Mouse (Mus musculus) liver (tissue): ENCODE measurements around the gene Slc27a1.

Experiments
- DNase-seq: peaks from one replicate; pipeline ENCODE4 v3.0.0-alpha.2; 2020; ENCODE audit warnings: mixed read lengths

The Slc27a1 gene

DNA sequence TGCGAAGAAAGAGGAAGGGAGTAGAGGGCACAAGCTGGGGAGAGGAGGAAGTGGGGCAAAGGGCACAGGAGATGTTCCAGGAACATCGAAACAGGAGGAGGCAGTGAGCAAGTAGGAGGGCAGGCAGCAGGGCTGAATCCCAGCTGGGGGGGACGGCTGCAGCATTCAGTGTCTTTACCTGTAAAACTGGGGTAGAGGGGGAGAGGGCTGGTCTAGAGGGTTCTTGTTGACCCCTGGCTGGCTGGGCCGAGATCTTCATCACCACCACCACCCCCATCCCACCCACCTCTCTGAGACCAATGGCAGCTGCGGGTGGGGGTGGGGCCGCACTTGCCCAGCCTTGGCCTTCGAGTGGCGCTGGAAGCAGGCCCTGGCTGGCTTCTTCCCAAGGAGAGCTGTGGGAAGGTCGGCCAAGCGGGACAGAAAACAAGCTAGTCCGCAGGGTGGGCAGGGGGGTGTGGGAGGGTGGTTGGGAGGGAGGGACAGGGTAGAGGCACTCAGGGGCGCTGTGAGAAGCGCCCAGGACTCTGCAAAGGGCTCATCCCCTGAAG, at the start of gene Slc27a1:
Slc27a1 (plus strand) TSS at position 496 of the 551 bp plus-strand sequence.
- no peak for DNase-seq

DNA sequence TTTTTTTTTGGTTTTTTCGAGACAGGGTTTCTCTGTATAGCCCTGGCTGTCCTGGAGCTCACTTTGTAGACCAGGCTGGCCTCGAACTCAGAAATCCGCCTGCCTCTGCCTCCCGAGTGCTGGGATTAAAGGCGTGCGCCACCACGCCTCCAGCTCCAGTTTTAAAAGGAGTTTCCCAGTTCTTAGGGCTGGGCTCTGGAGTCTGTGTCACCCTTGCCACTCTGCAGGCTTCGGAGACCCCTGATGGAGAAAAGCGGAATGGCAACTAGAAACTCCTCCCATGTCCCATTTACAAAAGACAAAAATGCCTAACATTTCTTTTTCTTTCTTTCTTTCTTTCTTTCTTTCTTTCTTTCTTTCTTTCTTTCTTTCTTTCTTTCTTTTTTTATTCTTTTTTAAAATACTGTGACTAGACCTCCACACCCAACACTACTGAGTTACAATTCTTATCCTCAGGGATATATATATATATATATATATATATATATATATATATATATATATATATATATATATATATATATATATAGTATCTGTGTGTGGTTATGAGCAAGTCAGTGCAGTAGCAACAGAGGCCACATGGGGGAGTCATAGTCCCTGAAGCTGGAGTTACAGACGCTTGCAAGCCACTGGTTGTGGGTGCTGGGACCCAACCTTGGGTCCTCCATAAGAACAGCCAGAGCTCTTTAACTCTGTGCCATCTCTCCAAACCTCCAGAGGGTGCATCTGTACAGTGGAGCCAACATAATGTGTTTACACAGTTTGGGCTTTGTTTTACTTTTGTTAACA, 49.5 kb upstream of the Slc27a1 start:
- DNase-seq, result peak; percentile 66

DNA sequence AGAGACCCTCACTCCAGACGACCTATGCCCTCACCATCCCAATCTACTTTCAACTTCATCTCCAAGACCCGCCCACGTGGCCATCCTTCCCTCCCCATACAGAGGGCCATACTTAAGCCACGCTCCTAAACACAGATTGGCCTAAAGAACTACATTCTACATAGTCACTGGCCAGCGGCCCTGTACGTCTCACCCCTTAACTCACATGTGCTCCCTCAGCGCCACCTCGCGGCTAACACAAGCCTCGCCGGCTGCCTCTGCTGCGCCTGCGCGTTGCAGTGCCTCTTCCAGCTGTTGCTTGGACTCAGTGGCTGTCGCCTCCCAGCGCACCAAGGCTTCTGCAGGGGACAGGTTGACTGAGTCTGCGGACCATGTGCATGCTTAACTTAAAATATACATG, 47.0 kb upstream of the Slc27a1 start:
- peak; percentile 91 for DNase-seq

DNA sequence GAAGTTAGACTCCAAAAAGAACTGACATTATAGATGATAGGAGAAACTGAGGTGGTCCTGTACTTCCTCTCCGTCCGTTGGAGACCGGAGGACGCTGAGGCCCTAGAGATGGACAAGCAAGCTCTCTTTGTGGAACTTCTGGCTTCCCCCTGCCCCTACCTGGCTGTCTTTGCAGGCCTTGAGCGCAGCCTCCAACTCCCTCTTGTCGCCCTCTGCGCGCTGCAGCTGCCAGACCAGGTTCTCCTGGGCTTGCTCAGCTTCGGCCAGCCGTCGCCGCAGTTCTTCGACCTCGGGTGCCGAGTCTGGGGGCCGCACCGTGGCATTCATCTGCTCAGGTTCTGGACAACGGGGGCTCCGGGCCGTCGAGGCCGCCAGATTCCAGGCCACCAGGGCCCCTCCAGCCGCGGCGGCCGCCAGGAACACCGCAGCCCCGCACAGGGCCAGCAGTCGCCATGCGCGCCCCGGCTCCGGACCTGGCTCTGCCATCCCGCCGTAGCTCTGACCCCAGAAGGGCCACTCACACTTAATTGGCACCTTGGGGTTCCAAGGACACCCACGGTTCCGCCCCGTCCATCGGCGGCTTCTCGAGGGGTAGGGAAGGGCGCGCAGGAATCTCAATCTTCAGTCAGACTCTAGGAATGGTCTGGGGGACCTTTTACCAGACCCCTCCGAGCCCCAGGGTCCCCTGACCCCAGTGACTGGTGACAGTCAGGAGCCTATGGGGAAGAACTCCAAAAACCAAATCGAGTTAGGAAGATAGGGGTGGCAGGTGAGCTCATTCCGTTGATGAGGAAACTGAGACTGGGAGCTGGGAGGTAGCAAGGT, 43.2 kb upstream of the Slc27a1 start, which contains the start of gene Ccdc194:
Ccdc194 (minus strand) TSS at position 486 of the 825 bp plus-strand sequence.
- no peak for DNase-seq

DNA sequence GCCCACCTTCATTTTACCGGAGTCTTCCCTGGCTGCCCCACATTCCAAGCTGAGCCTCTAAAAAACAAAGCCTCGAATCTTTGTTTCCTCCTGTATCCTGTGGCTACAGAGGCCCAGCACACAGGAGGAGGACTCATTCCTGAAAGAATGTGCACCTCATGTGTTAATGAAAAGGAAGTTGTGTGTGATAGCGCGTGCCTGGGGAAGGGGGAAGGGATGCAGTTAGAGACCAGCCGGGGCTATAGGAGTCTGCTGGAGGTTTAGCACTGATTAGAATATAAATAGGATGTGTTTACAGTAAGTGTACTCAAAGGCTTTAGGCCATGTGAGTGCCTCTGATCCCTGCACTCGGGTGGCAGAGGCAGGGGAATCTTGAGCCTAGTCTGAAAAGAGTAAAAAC, 42.4 kb upstream of the Slc27a1 start:
- no peak for DNase-seq

DNA sequence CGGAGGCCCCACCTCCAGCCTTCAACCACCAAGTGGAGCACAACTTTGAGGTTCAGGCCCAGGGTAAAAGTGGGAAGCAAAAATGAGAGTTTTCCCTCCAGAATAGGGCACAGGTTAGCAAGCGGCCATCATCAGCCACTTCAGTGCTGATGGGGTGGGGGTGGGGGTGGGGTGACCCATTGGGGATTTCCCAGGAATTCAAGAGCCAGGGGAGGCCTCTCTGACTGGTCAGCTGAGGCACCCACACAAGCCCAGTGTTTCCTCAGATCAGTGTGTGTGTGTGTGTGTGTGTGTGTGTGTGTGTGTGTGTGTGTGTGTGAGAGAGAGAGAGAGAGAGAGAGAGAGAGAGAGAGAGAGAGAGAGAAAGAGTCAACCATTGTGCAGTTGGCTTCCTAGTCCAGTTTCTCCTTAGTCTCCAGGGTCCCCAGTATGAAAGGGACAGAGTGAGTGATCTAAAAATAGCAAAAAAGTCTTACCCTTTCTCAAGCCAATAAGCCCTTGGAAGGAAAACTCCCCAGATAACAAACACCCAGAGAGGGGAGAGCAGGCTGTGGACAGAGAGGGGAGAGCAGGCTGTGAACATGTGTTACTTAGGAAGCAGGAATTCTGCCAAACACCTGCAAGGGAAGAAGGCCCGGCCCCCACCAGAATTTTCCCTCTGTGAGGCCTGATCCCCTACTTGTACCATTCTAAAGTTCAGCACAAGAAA, 41.4 kb upstream of the Slc27a1 start:
- DNase-seq, result no peak

DNA sequence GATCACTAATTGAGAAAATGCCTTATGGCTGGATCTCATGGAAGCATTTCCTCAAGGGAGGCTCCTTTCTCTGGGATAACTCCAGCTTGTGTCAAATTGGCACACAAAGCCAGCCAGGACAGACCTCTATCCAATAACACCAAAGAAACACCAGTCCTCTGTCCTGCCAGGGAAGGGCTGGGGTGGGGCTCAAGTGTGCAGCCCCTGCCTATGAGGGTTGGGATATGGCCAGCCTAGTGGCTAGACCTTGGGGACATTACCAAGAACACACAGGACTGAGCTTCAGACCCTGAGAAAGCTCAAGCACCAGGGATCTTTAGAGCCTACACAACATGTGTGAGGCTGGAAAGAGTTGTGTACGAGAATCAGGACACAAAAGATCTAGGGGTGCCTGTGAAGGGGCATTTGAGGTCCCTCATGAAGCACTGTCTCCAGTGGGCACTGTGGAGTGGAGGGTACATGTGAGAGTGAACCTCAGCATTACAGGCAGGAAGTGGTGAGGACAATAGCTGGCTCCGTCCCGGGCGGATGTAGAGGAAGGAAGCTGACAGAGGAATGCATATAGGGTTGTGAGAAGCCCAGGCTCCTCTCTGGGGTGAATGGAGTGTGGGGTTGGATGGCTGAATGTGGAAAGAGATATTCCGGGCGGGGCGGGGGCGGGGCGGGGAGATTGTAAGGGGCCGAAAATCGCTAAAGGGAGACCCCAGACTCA, 40.2 kb upstream of the Slc27a1 start:
- peak; percentile 30 for DNase-seq

DNA sequence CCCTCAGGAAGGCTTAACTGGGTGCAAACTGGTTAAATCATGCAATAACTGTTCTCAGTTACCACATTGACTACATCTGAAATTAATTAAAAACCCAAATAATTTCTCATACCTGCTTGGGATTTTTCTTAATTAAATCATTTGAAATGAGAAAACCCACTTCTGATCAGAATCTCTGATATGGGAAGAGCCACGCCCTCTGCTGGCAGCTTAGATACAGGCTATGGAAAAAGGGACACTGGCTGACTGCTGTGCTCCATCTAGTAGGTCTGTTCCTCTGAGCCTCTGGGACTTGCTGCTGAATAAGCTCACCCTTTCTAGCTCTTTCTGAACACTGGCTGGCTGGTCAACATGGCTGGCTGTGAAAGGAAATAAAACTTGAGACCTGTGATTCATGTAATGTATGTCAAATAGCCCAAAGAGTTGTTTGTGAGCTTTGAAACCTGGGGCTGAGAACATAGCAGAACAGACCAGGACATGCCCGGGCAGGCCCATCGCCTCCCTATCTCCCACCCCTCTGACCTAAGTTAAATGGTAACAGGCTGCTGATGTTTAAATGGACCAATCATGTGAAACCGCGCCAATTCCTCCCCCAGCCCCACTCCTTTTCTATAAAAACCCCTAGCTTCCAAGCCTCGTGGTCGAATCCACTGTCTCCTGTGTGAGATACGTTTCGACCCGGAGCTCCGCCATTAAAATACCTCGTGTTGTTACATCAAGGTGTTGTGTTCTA, 37.8 kb upstream of the Slc27a1 start:
- peak; percentile 42 for DNase-seq

DNA sequence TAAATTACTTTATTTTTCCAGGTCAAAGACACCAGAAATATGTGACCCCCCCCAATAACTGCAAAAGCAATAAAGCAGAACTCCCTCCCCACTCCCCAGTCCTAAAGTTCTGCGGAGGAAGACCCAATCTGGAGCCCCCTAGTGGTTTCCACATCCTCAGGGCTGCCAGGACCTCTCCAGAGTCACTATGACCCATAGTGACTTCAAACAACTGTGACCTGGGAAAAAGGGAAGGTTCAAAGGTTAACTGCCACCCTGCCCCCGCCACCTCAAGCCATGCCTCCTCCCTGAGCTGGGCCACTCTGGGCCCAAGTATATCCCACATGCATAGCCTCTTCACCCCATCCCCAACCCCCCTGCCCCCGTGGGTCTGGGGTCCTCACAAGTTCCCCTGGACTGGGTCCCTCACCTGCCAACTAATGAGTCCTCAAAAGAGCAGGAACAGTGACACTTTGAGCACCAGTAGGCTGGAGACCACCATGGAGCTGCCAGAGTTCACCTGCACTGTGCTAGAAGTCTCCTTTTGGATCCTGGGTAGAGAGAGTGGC, 34.3 kb upstream of the Slc27a1 start:
- DNase-seq, result no peak

DNA sequence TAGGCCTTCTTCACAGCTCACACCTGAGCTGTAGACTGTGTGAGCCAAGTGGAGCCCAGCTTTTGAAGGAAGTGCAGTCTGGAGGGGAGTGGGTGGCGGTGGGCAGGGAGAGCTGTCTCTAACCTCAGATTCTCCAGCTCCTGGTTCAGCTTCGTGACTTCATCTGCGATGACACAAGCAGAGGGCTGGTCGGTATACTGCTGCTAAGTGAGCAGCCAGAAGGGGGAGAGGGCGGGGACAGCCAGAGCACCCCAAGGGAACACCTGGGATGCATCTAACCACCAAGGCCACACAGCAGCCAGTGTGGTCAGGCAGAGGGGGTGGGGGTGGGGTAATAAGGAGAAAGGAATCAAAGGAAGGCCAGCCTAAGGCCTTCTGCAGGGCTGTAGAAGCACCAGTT, 33.0 kb upstream of the Slc27a1 start:
- DNase-seq, result no peak

DNA sequence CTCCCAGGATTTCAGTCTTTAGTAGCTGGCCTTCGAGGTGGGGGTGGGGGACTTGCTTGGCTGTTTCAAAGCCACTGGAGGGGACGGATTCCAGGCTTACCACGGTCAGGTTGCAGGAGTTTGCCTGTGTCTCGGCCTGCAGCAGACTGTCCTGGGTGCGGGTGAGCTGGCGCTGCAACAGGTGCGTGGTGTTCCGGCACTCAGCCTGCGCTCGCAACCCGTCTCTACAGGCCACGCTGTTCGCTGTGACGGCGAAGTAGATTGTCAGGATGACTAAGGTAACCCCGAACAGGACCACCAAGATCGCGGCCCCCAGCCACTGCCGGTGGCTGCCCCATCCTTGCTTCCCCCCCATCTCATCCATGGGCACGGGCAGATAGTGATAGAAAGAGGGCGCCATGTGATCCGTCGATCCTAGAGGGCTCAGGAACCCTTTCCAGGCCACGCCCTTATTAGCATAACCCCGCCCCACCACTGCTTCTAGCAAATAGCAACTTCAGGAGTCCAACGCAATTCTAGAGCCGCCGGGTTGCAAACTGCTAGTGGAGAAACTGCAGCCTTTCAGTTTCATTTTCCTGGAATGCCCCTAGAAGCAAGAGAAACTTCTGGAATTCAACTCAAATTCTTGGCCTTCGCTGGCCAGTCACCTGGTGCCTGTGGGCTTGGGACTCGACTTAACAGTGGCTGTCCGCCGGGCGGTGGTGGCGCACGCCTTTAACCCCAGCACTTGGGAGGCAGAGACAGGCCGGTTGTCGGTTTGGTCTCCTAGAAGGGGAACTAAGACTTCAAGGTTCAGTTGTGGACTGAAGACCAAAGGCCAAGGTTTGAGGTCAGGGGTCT, 31.4 kb upstream of the Slc27a1 start, which contains the start of gene Bst2:
Bst2 (minus strand) TSS at position 429 of the 840 bp plus-strand sequence.
- DNase-seq, result peak; percentile 95

DNA sequence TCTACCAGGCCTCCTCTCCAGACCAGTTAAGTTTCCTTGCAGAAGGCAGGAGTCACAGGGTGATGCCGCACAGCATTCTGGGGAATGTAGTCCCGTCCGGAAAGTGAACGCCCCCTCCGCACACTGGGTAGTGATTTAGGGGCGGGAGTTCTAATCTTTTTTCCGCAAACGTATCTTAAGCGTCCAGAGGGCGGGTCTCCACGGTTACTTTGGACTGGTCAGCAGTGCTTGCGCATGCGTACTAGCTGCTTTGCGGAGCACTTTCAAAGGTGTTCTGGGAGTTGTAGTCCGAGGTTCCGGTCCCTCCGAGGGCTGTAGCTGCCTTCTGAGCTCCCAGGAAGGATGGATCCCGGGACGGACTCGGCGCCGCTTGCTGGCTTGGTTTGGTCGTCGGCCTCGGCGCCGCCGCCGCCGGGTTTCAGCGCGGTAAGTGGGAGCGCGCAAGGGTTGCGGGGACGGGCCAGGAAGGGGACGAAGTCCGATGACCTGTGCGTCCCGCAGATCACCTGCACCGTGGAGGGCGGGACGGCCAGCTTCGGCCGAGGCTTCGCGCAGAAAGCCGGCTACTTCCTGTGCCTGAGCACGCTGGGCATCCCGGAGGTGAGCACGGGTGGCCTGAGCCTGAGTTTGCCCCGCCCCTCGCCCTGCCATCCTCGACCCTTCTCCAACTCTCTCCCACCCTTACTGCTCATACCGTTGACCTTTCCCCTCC, 25.9 kb upstream of the Slc27a1 start, which contains the start of gene Mvb12a:
Mvb12a (plus strand) TSS at position 291 of the 712 bp plus-strand sequence.
- peak; percentile 96 for DNase-seq

DNA sequence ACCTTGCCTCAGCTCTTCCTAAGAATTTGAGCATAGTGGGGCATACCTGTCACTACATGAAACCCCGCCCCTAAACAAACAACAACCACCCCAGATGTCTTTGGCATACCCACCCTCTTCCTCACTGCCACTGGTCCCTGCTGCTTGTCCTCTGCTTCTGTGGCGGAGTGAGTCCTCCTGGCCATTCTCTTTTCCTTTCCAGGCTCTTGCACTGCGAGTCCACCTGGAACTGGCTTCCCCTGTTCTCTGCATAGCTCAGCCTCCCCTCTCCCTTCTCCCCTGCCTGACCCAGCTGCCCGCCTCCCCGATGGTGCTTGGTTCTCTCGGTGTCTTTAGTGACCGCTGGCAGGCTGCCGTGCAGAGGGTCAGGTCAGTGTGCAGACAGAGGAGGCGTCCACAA, 24.9 kb upstream of the Slc27a1 start:
- no peak for DNase-seq

DNA sequence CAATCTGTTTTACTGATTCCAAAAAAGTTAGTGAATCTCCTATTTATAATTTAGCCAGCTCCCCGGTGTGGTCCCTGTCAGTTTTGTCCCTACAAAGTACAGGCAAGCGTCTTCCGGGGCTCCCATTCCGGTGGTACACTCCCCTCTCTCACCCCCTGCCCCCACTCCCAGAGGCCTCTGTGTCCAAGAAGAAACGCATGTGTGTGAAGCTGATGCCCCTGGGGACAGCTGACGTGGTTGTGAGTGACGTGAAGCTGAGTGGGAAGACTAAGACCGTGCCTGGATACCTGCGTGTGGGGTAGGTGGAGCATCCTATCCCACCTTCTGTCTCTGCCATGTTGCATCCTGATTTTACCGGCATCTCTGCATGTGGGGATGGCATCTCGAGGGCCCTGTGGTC, 23.6 kb upstream of the Slc27a1 start:
- no peak for DNase-seq

DNA sequence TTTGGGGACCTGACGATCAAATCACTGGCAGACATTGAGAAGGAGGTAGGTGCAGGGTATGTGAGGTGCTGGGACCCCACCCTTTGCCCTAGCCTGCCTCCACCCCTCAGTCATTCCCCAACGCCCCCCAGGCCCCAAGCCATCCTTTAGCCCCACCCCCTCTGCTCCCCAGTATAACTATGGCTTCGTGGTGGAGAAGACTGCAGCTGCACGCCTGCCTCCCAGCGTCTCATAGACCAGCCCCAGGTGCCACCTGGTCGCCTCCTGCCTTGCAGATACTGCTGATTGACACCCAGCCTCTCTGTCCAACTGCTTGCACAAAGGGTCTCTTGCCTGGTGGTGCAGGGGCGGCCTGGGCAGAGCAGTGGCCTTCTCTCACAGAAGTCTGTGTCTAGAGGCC, 21.1 kb upstream of the Slc27a1 start:
- no peak for DNase-seq

DNA sequence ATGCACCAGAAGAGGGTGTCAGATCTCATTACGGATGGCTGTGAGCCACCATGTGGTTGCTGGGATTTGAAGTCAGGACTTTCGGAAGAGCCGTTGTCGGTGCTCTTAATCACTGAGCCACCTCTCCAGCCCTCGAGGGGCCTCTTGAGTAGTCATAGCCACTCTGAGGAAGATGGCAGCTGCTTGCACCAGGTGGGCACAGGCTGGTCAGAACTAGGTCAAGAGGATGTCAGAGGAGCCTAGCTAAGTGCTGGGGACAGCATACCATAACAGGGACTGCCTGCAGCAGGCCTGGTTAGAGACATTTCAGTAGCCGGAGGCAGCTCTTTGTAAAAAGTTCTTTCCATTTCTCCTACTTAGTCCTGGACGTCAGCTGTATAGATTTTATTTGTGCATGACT, 17.9 kb upstream of the Slc27a1 start:
- no peak for DNase-seq

DNA sequence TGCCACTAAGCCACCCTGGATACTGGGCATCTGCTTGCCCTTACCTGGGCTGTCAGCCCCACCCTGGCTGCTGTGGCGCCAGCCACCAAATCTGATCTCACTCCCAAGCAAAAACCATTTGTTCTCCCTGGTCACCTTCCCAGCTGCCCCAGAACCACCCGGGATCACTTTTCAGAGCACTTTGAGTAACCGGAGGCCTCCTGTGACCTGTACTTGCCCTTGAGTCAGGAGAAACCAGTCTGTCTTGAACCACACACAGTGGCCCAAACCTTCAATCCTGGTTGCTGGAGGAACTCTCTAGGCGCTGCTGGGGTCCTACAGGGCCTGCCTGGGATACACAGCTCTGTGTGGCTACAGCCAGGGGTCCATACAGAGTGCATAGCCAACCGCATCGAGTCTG, 15.9 kb upstream of the Slc27a1 start:
- no peak for DNase-seq

DNA sequence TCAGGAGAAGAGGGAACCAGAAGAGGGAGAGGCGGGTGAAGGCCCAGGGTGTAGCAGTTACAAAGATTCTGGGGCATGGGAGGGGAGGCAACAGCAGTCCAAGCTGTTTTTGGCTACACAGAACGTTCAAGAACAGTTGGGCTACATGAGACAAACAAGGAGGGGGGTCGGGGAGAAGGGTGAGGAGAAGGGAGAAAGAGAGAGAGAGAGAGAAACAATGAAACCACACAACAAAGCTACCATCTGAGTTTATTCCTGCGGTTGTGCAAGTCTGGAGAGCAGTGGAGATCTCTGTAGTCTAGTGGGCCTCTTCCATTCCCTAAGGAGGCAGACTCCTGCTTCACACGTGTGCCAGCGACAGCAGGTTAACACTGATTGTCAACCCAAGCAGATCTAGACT, 14.7 kb upstream of the Slc27a1 start:
- no peak for DNase-seq

DNA sequence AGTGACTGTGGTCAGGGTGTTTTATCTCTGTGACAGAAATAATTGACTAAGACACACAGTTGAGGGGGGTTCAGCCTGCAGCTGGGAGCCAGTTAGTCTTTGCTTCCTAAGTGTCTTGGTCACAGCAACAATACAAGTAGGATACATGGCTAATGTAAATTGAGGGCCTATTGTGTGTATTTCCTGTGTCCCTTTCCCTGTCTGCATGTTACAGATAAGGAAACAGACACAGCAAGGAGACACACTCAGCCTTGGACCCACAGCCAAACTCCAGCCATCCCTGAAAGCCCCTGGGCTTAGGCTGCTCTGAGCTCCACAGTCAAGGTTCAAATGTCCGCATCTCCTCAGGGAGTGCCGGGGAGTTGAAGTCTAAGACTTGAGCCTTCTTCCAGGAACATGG, 14.0 kb upstream of the Slc27a1 start:
- no peak for DNase-seq
